Mouse (Mus musculus): ENCODE measurements around the gene Ifna7.

DNA sequence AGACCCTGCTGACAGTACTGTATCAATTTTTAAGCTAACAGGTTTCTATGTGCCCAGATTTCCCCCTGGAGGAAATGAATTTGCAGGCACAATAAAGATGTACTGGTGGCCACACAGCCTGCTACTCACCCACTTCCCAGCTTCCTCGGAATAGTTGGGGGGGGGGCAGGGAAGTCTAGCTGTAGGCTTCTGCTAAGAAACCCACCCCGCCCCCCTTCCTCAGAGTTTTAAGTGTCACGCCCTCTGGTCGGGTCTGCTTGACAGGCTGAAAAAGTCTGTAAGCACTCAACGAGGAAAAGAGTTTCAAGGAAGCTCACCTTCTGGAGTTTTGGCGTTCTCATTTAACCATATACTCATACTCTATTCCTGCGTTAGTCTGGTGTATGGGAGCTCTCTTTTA, 47.3 kb downstream of the Ifna7 start:
- TF ChIP-seq CTCF (conservative IDR thresholded peaks at IDR 0.05; ENCODE audit: low read length) = no peak
- no peak for TF ChIP-seq NANOG (IDR thresholded peaks at IDR 0.05; ENCODE audit: borderline replicate concordance, low read length)
- TF ChIP-seq POU5F1 (IDR thresholded peaks at IDR 0.05; ENCODE audit: borderline replicate concordance, low read length) = no peak

Measured in E14TG2a.4 (cell line).